Mouse (Mus musculus): ENCODE data around the gene Spcs2. TPM values are rescaled to one million over a fixed set of nuclear protein-coding genes. Genes with fewer than 3 reads are reported as not detected.

Spcs2 gene
- total RNA-seq, 1 experiment from 2014 or later = 168 TPM

DNA sequence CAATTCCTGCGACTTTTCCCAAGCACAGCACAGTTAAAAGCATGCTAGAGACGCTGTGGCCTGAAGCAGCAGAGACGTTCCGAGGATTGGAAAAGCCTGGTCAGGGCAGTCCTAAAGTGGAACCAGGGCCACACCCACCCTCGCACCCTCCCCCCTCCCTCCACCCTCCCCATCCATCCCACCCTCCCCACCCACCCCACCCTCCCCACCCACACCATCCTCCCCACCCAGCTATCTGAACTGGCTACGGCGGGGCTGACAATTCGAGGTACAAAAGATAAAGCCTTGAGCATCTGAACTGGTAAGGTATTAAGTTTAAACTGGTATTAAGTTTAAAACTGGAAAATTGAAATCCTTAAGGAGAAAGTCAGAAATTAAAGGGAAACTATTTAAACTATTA is 59.7 kb downstream of the Spcs2 start:
- ATAC-seq (replicated peaks in 1 of 2; ENCODE audit: insufficient read depth in 1 of 2, low FRiP score in 2 of 2, low TSS enrichment in 1 of 2, low read depth in 1 of 2, poor library complexity in 2 of 2, severe bottlenecking in 2 of 2) = no peak

DNA sequence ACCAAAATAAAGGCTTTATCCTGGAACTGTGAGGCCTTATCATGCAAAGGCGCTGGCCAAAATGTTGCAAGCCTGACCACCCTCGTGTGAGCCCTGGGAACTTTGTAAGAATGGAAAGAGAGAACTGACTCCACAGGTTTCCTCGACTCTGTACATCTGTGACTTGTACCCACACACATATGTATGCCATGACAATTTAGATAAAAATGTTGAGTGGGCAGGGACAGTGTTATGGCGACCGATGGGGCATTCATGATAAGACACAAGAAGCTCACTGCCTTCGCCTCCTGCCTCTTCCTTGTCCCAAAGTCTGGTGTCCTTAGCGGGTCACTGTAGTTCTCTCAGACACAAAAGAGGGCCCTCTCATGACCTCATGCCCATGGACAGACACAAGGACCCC is 64.1 kb downstream of the Spcs2 start:
- ATAC-seq (replicated peaks in 1 of 2; ENCODE audit: insufficient read depth in 1 of 2, low FRiP score in 2 of 2, low TSS enrichment in 1 of 2, low read depth in 1 of 2, poor library complexity in 2 of 2, severe bottlenecking in 2 of 2) = no peak

DNA sequence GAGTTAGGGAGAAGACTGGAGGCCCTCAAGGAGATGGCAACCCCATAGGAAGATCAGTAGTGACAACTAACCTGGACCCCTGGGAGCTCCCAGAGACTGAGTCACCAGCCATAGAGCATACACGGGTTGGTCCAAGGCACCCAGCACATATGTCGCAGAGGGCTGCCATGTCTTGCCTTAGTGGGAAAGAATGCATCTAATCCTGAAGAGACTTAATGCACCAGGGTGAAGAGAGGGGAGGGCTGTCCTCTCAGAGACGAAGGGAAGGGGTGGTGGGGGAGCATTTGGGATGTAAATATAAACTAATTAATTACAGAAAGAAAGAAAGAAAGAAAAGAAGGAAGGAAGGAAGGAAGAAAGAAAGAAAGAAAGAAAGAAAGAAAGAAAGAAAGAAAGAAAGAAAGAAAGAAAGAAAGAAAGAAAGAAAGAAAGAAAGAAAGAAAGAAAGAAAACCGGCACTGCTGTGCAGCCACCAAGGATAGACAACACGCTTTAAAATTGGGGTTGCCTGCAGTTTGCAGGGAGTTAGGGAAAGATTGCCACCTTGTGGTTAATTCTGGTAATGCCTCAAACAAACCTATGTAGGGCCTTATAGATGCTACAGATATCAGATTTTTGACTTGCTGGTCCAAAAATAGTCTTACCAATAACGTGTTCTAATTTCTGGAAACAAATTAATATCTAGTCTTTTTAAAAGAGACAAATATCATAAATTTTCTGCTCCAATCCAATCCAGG is 65.2 kb downstream of the Spcs2 start:
- ATAC-seq (replicated peaks in 1 of 2; ENCODE audit: insufficient read depth in 1 of 2, low FRiP score in 2 of 2, low TSS enrichment in 1 of 2, low read depth in 1 of 2, poor library complexity in 2 of 2, severe bottlenecking in 2 of 2) = peak; percentile 68 to 80; a peak in 3 of 4 replicates

DNA sequence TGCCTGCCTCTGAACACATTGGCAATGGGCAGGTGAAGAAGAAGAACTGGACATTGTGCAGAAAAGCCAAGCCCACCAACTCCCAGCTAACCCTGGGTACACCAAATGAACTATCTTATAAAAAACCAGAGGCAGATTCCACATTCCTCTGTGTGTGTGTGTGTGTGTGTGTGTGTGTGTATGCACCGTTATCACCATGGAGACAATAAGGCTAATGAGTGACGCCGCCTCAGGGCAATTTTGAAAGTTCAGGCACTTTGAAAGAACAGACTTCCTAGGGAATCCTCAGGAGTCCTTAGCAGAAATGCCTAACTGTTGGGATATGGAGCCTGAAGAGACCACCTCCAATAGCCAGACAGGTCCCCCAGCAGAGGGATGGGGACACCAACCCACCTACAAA is 66.0 kb downstream of the Spcs2 start:
- ATAC-seq (replicated peaks in 1 of 2; ENCODE audit: insufficient read depth in 1 of 2, low FRiP score in 2 of 2, low TSS enrichment in 1 of 2, low read depth in 1 of 2, poor library complexity in 2 of 2, severe bottlenecking in 2 of 2) = no peak

DNA sequence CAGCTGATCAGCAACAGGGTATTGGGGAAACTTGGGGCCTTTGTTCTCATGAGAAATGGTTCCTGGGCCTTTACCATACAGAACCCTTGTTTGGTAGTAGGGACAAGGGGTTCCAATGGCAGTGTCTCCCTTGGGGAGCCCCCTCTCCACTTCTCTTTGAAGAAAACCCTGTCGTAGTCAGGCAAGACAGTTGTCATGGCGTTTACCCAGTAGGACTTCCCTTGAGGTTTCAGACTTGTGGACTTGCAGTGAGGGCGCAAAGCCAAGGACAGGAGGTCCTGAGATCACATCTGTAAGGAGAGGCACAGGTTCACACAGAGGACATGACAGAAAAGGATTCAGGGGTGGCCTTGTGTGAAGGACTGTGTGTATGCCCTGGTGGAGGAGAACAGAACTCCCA is 66.8 kb downstream of the Spcs2 start:
- no peak for ATAC-seq (replicated peaks in 1 of 2; ENCODE audit: insufficient read depth in 1 of 2, low FRiP score in 2 of 2, low TSS enrichment in 1 of 2, low read depth in 1 of 2, poor library complexity in 2 of 2, severe bottlenecking in 2 of 2)

DNA sequence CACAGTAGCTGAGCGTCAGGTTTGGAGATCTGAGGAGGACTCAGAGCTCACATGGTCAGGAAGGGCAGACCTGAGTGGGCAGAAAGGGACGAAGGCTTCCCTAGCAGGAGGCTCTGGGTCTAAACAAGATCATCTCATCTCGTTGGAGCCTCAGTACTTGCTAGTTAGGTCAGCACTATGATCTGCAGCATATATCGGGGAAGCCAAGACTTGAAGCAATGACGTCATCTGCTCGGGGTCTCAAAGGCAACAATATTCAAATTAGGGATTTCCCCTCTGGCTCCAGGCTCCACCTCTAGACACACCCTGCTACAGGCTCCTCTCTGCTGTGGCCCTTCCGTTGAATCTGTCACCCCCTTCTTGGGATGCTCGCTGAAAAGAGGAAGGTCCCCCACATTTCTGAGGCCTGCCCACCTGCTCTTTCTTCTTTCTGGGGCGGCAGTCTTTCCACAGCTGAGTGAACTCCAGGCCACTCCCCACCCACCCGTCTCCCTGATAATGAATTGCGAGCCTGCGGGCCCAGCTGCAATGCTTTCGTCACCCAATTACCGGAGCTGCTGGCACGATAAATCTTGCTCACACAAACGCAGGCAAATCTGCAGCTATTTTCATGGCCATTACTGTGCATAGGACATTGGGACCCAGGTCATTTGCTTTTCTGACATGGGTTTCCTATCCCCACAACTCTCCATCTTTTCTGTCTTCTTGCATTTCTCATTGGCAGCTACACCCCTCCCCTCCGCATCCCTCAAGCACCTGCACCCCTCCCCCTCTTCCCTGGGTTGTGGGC is 67.9 kb downstream of the Spcs2 start:
- ATAC-seq (replicated peaks in 1 of 2; ENCODE audit: insufficient read depth in 1 of 2, low FRiP score in 2 of 2, low TSS enrichment in 1 of 2, low read depth in 1 of 2, poor library complexity in 2 of 2, severe bottlenecking in 2 of 2) = peak; percentile 24 to 59; a peak in 3 of 4 replicates

DNA sequence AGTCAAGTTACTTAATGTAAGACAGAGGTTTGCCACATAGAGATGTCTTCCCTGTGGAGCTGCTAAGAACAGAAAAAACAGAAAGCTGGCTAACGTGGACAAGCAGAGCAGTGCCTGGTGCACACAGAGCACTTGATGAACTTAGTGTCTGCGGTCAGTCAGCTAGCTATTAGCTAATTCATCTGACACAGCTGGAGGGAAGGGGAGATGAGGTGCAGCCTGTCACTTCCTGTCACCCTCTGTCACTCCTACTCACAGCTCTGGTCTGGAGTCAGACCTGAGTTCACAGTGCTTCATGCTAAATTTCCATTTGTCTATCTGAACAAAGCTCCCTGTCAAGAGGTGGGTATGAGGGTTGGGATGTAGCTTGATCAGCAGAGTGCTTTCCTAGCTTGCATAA is 69.2 kb downstream of the Spcs2 start:
- ATAC-seq (replicated peaks in 1 of 2; ENCODE audit: insufficient read depth in 1 of 2, low FRiP score in 2 of 2, low TSS enrichment in 1 of 2, low read depth in 1 of 2, poor library complexity in 2 of 2, severe bottlenecking in 2 of 2) = no peak

DNA sequence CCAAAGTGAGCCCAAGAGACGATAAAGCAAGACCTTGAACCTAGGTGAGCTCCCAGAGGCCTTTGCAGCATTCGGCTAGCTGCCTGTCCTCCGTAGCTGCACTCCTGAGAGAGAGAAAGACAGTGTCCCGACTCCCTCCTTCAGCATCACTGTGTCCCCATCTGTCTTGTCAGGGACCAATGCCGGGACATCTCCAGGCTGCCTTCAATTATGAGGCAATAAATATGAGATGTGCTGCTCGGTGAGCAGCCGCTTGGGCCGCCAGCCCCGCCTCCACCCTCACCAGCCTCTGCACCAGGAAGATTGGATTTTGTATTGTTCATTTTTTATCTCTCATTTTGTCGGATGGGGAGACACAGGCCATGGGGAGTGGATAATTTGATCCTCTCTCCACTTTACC is 72.4 kb downstream of the Spcs2 start:
- ATAC-seq (replicated peaks in 1 of 2; ENCODE audit: insufficient read depth in 1 of 2, low FRiP score in 2 of 2, low TSS enrichment in 1 of 2, low read depth in 1 of 2, poor library complexity in 2 of 2, severe bottlenecking in 2 of 2) = no peak

DNA sequence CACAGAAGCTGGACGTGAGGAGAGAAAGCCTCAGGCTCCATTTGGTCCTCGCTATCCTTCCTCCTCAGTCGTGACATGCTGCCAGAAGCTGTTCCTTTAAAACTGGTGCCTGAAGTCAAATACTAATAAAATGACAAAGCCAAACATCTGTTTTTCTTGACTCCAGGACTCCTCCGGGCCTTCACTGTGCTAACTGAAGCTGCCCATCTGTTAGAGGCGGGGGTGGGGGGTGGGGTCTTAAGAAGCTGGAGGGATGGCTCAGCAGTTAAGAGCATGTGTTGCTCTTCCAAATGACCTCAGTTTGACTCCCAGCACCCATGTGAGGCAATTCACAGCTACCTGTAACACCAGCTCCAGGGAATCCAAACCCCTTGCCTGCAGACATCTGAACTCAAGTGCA is 74.7 kb downstream of the Spcs2 start:
- ATAC-seq (replicated peaks in 1 of 2; ENCODE audit: insufficient read depth in 1 of 2, low FRiP score in 2 of 2, low TSS enrichment in 1 of 2, low read depth in 1 of 2, poor library complexity in 2 of 2, severe bottlenecking in 2 of 2) = no peak

DNA sequence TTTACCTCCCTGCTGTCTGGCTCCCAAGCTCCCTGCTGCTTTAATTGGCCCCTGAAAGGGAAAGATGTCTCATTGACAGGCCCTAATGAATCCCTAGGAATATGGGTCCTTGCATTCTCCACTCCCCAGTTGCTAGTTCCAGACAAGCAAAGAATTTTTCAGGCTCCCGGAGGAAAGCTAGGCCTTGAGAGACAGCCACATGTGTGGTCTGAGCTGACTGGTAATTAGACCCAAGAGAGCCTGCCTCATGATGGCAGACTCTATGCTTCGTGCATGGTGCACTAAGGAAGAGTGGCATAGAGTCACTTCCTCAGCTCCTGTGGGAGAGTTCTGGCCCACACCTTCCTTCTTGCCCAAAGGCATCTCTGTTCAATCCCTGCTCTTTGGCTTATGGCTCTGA is 75.3 kb downstream of the Spcs2 start:
- no peak for ATAC-seq (replicated peaks in 1 of 2; ENCODE audit: insufficient read depth in 1 of 2, low FRiP score in 2 of 2, low TSS enrichment in 1 of 2, low read depth in 1 of 2, poor library complexity in 2 of 2, severe bottlenecking in 2 of 2)

Other genes starting within 250 kb of the Spcs2 start
- gene Tpbgl, start 236.4 kb downstream of the Spcs2 start, total RNA-seq (2017) = not detected in 2 replicates
- 1.4 and 2.6 TPM in 2 replicates for gene Slco2b1, start 152.1 kb downstream of the Spcs2 start, total RNA-seq (2017)
- gene Olfr520, start 133.2 kb downstream of the Spcs2 start, total RNA-seq (2017) = not detected in 2 replicates
- not detected in 2 replicates for gene Olfr521, start 100.0 kb downstream of the Spcs2 start, total RNA-seq (2017)
- 3.7 and 6.1 TPM in 2 replicates for gene Neu3, start 35.0 kb downstream of the Spcs2 start, total RNA-seq (2017)
- gene Xrra1, start 4.3 kb downstream of the Spcs2 start, total RNA-seq (2017) = not detected in 2 replicates
- 23.1 and 30.9 TPM in 2 replicates for gene Rnf169, start 117.0 kb upstream of the Spcs2 start, total RNA-seq (2017)
- gene Chrdl2, start 142.7 kb upstream of the Spcs2 start, total RNA-seq (2017) = not detected in 2 replicates

Data from hematopoietic stem cell, adult 5-6 weeks (primary cell).